Mouse (Mus musculus) lung, postnatal 10 days (tissue): ENCODE results near the gene Fanci.
A peak's percentile ranks its signal among the peaks of the same experiment; 100 is the strongest.

ENCODE experiments used
- DNase-seq: peaks from one replicate; pipeline ENCODE4 v3.0.0; 2021

Fanci gene

GRCm38 (mm10) chr7:79465461-79466044 lies 73.8 kb downstream of the Fanci start:
- DNase-seq, result no peak

GRCm38 (mm10) chr7:79466053-79466901 lies 74.5 kb downstream of the Fanci start, which contains the start of gene Polg:
TSS of gene Polg (minus strand) at chr7:79466362.
- peak; percentile 99 for DNase-seq

- DNase-seq, result no peak
Observed at GRCm38 (mm10) chr7:79467951-79468350, 76.2 kb downstream of the Fanci start.

DNA sequence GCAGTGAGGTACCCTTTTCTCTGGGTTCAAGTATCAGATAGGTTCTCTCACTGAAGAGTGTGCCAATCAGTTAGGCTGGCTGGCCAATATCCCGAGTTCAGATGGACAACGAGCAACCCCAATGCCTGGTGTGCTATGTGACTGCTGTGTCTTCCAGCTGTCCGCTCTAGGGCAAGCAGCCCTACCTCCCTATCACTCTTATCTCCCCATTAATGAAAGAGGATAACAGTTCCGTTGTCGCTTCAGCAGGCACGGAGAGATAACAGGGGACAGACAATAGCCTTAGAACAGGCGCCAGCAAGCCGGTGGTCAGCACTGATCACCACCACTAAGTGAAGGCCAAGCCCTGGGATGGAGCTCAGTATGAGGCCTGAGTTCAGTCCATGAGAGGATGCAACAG lies 77.3 kb downstream of the Fanci start:
- DNase-seq, result peak; percentile 22

- no peak for DNase-seq
Observed at GRCm38 (mm10) chr7:79469766-79470165, 78.0 kb downstream of the Fanci start.

- no peak for DNase-seq
Observed at GRCm38 (mm10) chr7:79470718-79471117, 79.0 kb downstream of the Fanci start.

GRCm38 (mm10) chr7:79471436-79471835 lies 79.7 kb downstream of the Fanci start:
- no peak for DNase-seq

DNA sequence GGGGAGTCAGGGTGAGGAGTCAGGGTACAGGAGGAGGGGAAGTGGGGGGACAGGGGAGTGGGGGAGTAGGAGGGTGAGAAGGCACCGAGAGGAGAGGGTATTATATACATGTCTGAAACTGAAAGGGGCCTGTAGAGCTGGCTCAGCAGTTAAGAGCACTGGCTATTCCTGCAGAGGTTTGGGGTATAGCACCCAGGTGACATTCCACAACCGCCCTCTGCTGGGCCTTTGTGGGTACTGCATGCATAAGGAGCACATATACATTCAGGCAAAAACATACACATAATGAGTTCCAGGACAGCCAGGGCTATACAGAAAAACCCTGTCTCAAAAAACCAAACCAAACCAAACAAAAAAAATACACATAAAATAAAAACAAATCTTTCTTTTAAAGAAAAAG lies 81.1 kb downstream of the Fanci start:
- DNase-seq, result no peak

DNA sequence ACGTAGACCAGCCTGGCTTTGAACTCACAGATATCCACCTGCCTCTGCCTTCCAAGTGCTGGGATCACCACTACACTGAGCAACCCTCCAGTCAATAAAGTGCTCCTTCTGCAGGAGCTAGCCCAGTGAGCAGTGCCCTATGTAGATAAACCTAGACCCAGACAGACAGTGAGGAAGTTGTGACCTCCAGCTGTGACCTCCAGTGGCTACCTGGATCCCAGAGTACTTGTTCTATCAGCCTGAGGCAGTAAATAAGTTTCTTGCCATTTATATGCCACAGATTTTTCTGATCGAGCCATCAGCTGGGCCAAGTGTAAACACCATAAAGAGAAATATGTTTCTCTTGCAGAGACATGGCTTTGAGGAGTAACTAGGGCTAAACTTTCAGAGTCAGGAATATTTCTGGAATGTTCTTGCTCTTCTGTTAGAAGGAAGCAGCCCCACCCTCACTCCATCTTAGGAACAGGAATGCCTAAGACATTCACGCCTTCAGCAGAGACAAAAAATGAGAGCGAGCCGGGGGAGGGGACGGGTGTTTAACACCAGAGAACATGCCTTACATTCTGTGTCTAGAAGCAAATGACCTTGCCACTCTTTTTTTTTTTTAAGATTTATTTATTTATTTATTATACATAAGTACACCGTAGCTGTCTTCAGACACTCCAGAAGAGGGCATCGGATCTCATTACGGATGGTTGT lies 81.9 kb downstream of the Fanci start:
- peak; percentile 48 for DNase-seq

DNA sequence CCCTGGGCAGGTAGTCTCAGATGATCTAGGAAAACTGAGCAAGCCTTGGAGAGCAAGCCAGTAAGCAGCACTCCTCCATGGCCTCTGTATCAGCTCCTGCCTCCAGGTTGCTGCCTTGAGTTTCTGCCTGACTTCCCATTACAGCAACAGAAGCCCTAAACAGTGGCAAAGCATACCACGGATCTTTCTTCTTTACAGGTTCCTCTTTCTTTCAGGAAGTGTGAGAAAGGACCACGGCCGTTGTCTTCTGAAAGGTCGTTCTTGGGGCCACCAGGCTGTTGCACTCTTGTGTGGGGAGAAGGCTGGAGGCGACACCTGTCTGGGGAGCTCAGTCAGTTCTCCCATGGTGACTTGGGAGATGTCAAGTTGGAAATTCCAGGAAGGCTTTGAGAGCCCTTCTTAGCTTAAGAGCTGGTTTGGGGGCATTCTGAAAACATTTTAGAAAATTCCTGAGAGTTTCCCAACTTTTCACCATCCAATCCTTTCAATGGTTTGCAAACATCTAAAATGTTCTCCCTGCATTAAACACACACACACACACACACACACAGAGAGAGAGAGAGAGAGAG lies 83.2 kb downstream of the Fanci start:
- DNase-seq, result no peak

GRCm38 (mm10) chr7:79486528-79486927 lies 94.8 kb downstream of the Fanci start:
- no peak for DNase-seq

- DNase-seq, result peak; percentile 58
Observed at GRCm38 (mm10) chr7:79493915-79494314, 102.2 kb downstream of the Fanci start.

DNA sequence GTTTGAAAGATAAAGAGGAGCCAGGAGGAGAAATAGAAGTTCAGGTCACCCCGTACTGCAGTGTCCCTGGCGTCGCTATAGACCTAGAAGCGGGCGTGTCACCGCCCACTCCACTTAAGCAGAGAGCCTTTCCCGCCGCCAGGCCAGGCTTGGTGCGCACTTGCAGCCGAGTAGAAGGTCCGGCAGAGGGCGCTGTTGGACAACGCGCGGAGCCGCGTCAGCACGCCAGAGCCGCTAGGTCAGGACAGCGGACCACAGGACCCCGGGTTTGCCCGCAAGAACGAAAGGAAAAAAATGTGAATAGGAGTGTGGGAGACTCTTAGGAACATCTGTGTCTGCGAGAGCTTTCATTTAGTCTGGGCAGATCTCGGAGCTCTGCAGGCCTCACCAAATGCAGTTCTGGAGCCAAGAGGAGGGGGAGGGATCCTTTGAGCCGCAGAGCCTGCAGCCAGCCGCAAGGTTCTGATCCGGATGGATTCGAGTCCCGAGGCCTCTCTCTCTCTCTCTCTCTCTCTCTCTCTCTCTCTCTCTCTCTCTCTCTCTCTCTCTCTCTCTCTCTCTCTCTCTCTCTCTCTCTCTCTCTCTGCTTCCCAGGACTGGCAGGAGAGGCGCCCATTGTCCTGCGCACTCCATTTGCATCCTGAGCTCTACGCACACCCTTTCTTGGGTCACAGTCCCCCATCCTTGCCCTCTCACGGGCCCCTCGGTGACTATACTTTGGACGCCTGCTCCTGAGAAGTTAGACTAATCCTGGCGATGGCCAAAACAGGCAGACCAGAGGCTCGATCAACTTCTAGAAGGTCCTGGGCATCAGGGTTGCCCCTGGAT lies 104.5 kb downstream of the Fanci start:
- DNase-seq, result peak; percentile 89

- DNase-seq, result no peak
Observed at GRCm38 (mm10) chr7:79496816-79497328, 105.1 kb downstream of the Fanci start.

DNA sequence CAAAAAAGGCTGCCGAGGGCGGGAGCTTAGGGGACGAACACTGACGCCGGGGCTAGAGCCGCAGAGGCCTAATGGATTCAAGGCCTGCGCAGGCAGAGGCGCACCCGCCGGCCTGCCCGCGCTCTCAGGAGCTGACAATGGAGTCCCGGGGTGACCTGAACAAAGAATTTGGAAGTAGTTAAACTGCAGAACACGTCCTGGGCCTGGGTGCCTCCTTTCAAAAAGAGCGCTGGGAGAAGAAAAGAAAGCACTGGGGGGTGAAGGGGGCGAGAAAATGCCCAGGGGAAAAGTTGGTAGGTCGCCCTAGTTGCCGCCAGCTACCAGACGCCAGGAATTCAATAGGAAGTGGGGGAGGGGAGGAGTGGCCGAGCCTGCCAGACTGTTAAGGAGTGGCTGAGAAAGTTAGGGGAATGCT lies 106.0 kb downstream of the Fanci start:
- no peak for DNase-seq

DNA sequence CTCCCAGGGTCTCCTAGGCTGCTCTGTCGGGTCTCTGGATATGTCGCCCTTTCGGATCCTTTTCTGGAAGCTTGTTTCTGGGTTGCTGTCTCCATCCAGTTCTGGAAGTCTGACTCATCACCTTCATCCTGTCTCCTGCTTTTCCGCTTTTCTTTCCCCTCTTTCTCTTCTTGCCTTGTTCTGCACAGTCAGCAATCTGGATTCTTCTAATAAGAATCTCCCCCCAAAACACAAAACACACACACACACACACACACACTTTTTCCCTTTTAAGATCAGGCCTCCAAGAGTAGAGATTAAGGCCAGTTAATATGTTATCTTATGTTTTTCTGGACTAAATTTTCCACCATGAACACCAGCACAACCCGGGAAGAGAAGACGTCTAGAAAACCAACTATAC lies 106.6 kb downstream of the Fanci start:
- DNase-seq, result no peak

GRCm38 (mm10) chr7:79498965-79499595 lies 107.4 kb downstream of the Fanci start:
- DNase-seq, result peak; percentile 64
